Comparison of ENCODE assay signal across 8 mouse cellular contexts in genomic region chr16:96345117-96345516, GRCm38 (mm10).
DNase-seq lines count a peak whose midpoint lies in the region; ATAC-seq lines count a peak whose summit lies in the region.

No protein-coding gene starts in this region.

- H3K4me2 ChIP-seq in limb, embryonic 11.5 days (ENCODE audit: low read depth, severe bottlenecking): no peak overlapping the region

- no peaks in the 10 kb centered on the region for H3K9me3 ChIP-seq in limb, embryonic 11.5 days (ENCODE audit: control insufficient read depth, low read length)

- H3K36me3 ChIP-seq in limb, embryonic 11.5 days (ENCODE audit: control insufficient read depth, insufficient read depth, low read length): no peaks in the 10 kb centered on the region

- WGBS in limb, embryonic 11.5 days: 7% methylated on average over 10 of the region's 10 CpGs

- no peak overlapping the region for H3K4me3 ChIP-seq in limb, embryonic 11.5 days (ENCODE audit: low read depth, low read length)

- no peak overlapping the region for H3K27ac ChIP-seq in limb, embryonic 11.5 days (replicated peaks; ENCODE audit: low read depth, low read length)

- H3K4me1 ChIP-seq in limb, embryonic 11.5 days (ENCODE audit: control insufficient read depth, insufficient read depth, low read length): no peaks in the 10 kb centered on the region

- H3K27me3 ChIP-seq in limb, embryonic 11.5 days (ENCODE audit: control insufficient read depth, insufficient read depth, low read length): no peaks in the 10 kb centered on the region

- ATAC-seq in granulocyte monocyte progenitor cell, adult 5-6 weeks (replicated peaks; ENCODE audit: poor library complexity, severe bottlenecking): peak; percentile 95
- no peak for ATAC-seq in limb, embryonic 11.5 days (ENCODE audit: insufficient number of reproducible peaks, low FRiP score, low TSS enrichment, low read depth)

- H3K9ac ChIP-seq in limb, embryonic 11.5 days (ENCODE audit: low read length): no peak overlapping the region

- DNase-seq in 3134 (ENCODE audit: extremely low read depth, insufficient read length, low spot score): peak; percentile 16
- DNase-seq in adrenal gland, adult 8-10 months: peak; percentile 39
- DNase-seq in embryo, embryonic 9.5 days (ENCODE audit: extremely low spot score): peak; percentile 79
- peak; percentile 77 for DNase-seq in kidney, adult 18-20 months
- DNase-seq in limb, embryonic 11.5 days (ENCODE audit: low spot score): peak; percentile 90
- DNase-seq in monocyte, adult 2 months (ENCODE audit: low read depth in 1 of 2, low spot score in 2 of 2): peak; percentile 34 to 68
- DNase-seq in spleen, postnatal 14 days (ENCODE audit: low spot score in 2 of 2): peak; percentile 45 to 66

Comparison
In these comparisons a context has a peak if more than half of its experiments do, and no peak if none do; other contexts are left out.
1. DNase-seq: peak in every context shown above with its lines; median percentile 90 in limb, embryonic 11.5 days; 79 in embryo, embryonic 9.5 days; 77 in kidney, adult 18-20 months; 56 in spleen, postnatal 14 days; 51 in monocyte, adult 2 months; 39 in adrenal gland, adult 8-10 months; 16 in 3134.